Mouse (Mus musculus): Measurements from ENCODE around the gene Tubb2b.

Tubb2b gene

DNA sequence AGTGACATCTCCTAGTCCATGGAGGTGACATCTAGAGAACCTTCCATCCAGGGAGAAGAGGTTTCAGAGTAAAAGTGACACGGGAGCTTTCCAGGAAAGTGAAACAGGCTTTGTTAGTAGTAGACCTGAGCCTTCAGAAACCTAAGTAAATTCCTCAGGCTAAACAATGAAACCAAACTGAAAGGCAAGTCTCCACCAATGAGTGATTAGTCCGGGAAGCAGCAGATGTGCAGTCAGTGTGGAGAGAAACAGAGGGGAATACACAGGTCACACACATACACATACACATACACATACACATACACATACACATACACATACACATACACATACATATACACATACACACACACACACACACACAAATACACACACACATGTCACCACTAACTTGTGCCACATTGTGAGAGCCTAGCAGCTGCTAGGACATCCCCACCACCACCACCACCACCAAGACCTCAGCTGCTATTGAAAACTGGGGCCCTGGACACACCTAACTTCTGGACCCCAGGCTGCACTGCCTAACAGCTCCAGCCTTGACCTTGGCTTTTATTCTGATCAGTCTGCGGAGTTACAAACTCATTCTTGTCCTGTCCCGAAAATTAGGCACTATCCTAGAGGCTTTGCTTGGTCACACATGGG lies 21.1 kb downstream of the Tubb2b start:
- ATAC-seq (ENCODE audit: low TSS enrichment), result no peak

DNA sequence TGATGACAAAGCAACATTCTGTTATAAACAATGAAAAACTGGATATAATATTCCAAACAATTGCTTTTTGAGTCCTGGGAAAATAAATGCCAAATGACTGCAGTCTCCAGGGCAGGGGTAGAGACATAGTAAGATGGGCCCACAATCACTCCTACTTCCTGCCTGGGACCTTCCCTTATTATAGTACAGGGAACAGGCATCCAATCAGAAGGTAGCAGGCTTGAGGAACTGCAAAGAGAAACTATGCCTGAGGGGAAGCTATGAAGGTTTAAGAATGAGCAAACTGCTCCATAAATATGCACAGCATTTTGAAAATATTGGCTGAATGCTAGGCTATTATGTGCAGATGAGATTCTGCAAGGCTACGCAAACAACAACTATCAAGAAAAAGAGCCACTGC lies 23.3 kb downstream of the Tubb2b start:
- no peak for ATAC-seq (ENCODE audit: low TSS enrichment)

DNA sequence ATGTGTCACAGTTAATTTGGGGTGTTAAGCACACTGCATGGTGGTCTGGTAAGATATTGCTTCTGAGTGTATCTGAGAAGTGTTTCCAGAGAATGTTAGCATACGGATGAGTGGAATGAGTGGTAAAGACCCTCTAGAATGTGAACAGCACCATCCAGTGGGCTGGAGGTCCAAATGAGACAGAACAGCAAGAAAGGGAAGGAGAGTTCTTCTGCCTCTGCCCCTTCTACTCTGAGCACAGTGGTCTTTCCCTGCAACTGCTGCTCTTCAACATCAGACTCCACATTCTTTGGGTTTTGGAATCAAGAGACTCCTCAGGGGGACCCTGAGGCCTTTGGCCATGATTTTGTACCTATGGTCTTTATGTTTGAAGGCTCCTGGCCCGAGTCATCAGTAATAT lies 24.0 kb downstream of the Tubb2b start:
- no peak for ATAC-seq (ENCODE audit: low TSS enrichment)

DNA sequence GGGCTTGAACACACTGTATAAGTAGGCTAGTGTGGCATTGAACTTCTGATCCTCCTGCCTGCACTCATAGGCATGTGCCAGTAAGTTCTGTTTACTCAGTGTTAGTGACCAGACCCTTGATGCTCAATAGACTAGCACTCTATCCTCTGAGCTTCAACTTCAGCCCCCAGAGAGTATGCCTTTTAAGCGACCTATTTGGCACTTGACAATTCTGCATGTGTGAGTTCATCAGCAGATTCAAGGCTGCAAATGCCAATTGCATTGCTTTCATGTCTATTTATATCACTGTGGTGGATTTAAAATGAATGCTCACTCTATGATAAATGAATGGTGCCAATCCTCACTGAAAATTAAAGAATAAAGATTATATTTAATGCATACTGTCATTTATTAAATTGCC lies 24.9 kb downstream of the Tubb2b start:
- ATAC-seq (ENCODE audit: low TSS enrichment), result no peak

DNA sequence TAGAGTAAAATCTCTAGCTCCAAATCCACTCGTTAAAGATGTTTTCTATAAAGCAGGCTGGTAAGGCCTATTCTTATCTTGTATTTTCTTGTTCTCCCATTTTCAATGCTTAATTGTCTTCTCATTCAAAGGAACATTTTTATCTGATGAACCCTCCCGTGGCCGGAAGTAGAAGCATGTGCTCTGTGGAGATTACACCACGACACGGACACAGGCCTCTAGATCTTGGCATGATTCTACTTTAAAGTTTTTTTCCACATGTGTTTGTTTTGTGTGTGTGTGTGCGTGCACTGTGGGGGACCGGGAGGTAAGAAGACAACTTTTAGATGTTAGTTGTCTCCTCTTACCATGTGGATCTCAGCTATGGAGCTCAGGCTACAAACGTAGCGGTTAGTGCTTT lies 28.4 kb downstream of the Tubb2b start:
- ATAC-seq (ENCODE audit: low TSS enrichment), result no peak

DNA sequence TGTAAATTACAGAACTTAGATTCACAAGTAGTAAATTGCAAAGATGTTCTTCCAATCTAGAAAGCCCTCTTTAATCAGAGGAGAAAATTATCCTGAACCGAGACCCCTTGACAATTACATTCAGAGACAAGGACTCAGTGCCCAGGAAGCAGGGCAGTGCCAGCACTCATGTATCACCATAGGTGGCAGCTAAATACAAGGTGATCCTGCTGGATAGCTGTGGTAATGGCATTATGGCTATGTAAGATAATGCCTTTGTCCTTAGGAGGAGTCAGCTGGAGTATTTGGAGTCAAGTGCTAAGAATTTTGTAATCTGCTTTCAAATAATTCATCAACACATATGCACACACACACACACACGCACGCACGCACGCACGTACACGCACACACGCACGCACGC lies 29.0 kb downstream of the Tubb2b start:
- ATAC-seq (ENCODE audit: low TSS enrichment), result no peak

DNA sequence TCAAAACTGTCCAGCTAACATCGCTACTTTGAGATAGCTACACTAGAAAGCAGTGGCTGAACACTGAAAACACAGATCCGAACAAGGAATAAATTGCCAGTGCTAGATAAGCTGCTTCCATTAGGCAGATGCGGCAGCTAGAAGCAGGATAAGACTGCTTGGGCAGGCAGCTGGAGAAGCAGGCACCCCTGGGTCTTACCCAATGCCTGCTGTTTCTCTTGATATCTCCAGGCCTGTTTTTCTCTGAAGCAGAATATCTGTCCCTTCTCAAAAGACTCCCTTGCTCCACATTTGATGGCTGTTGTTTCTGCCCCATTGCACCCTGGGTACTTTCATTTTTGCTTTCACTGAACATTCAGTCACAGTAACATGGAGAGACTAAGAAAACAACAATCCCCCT lies 29.5 kb downstream of the Tubb2b start:
- ATAC-seq (ENCODE audit: low TSS enrichment), result no peak

DNA sequence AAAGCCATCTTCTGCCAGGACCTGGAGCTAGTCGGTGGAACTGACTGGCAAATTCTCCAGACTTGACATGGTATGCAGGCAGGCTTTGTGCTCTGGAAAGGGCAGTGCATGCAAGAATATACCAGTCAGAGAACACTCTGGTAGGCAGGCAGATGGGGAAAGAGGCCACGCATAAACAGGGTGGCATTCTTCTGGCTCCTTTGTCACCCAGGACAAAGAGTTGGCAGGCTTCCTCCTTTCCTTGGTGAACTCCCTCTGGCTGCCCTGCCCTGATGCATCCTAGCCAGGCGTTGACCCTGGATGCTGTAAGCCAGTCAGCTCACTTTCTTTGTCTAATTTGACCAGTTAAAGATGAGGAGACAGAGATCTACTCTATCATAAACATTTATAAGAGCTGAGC lies 33.2 kb downstream of the Tubb2b start:
- ATAC-seq (ENCODE audit: low TSS enrichment), result no peak

DNA sequence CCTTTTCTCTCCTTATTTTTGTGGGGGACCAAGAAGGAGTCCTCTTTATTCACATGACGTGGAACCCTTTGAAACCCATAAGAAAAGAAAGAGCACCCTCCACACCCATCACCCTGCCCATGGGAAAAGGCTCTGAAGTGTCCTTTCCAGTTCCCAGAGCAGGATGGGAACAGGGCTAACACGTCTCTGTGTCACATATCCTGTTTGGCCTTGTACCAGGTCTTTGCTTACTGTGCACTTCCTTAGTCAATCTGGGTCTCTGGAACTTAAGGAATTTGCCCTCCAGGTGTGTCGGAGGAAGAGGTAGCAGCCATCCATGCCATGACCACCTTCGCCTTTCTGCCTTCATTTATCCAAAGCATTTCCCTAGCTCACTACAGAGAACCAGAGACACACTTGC lies 33.8 kb downstream of the Tubb2b start:
- ATAC-seq (ENCODE audit: low TSS enrichment), result peak; percentile 36

DNA sequence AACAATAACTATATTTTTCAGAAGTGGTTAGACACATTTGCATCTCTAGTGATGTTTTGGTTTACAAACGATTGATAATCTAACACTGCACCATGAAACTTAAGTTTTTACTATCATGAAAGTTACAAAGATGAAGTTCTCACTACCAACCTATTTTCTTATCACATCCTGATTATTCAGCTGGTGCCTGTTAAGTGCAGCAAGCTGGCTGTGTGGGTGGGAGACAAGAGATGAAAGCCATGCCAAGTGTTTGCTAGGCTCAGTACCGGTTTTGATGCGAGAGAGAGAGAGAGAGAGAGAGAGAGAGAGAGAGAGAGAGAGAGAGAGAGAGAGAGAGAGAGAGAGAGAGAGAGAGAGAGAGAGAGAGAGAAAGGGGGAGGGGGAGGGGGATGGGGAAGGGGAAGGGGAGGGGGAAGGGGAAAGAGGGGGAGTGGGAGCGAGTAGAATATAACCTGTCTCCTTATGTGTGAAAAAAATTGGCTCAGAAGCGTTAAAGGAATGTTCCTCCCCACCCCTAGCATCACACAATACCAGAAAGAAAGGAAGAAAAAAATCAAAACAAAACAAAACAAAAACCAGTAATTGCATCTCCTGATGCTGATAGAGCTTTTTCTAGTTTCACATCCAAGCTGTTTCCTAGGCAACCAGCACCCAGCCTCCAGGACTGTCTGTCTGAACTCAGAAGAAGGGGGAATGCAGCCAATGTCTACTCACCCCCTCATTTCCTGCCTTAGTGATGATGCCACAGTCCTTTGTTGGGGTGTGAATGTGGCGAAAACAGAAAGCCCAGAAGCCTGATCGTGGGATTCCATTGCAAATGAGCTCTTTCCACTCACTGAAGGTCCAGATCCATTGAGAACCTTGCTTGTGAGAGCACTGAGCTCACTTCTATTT lies 34.5 kb downstream of the Tubb2b start:
- peak; percentile 99 for ATAC-seq (ENCODE audit: low TSS enrichment)

DNA sequence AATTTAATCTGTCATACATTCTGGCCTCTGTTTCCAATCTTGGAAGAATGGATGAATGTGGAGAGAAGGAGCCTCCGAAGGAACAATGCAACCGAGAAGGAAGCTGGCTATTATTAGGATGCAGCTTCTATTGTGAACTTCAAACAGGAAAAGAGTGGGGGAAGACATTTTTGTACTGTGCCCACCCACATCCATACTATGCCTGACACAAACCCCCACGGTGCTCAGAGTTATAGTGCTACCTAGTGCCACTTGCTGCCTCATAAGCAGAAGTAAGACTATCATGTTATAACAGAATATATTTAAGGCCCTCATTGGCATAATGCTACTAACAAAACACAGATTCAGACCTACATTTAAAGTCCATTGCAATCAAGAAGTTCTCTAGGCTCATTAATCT lies 40.9 kb downstream of the Tubb2b start:
- ATAC-seq (ENCODE audit: low TSS enrichment), result peak; percentile 28; the same call in 1 of the 2 replicates

DNA sequence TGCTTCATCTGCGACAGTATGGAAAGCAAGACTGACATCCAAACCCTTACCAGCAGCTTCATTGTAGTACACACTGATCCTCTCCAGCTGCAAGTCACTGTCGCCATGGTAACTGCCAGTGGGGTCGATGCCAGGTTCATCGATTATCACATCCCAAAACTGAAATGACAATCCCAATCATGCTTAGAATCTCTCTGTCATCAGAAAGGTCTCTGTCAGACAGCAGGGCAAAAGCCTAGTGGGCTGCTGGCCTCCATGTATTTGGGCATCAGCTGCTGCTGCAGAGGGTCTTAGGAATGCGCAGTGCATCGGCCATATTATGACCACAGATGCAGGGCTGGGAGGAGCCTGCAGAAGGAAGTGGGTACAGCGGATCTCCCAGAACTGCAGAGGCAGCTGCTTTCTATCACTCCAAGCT lies 41.4 kb downstream of the Tubb2b start:
- peak; percentile 36; the same call in 1 of the 2 replicates for ATAC-seq (ENCODE audit: low TSS enrichment)

DNA sequence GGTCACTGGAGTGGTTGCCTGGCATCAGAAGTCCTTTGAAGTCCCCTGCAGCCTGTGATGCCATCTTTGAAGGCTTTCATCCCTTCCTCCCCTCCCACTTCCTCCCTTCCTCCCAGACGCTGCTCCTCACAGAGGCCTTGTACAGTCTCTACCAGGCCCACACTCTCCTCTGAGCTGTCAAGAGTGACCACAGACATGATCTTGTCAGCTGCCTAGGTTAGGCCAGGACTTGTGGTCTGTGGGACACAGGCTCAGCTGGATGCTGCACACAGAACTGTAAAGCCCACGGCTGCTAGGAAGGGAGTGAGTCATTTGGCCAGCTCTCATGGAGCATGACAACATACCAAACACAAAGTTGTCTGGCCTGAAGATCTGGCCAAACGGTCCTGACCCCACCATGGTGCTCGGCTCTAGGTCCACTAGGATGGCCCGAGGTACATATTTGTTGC lies 42.0 kb downstream of the Tubb2b start:
- peak; percentile 48; the same call in 1 of the 2 replicates for ATAC-seq (ENCODE audit: low TSS enrichment)

DNA sequence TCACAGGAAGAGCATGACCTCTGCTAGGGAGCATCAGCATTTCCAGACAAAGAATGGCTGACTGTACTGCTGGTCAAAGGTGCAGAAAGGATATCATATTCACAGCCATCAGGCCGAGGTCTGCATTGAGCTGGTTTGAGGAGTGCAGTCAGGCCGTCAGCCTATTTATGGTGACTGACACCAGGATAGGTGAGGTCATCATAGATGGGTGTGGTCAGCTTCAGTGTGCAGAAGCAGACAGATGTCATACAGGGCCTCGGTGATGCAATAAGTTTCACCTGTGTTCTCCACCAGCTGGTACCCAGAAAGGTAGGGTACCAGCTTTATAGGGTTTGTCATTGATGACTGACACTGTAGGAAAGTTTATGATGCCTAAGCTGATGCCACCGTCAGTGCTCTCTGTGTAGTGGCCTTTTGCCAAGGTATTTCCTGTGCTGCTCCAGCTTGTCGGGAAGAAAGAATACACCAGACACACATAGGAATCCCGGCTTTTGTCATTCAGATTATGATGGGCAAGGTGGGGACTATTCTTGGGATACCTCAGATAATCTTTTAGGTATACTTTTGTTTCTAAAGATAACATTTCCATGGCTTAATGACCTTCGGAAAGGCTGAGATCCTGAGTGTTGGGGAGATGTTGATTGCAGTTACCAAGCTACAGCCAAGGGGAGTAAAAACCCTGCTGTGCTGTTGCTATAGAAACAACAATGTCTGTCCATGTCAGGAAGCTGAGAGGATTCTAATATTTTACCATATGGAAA lies 43.0 kb downstream of the Tubb2b start:
- ATAC-seq (ENCODE audit: low TSS enrichment), result no peak

DNA sequence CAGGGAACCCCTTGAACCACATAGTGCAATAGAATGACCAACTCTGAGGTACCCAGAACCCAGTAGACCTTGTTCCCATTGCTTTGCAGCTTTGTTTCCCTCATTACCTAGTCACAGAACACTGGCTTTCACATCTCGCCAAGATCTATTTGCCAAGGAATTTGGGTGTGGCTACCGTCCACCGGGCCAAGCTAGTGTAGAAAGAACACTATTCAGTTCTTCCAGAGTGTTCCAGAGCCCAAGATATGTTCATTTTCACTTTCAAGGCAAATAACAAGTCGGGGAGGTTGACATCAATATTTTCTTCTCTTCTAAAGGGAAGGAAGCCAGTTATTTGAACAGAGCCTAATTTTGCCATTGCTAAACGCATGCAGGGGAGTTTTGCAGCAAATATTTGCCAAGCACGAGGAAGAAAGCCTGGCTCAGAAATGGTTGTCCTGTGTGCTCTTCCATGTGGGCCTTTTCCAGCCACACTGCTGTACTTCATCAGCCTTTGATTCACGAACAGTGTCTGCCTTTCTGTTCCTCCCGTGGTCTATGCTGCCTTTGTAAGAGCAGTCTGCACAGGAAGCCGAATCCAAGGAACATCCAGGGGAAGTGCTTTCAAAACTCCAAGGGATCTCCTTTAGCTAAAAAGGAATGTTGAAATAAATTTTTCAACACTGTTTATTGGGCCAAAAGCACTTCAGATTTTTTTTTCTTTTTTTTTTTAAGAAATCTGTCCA lies 46.1 kb downstream of the Tubb2b start:
- ATAC-seq (ENCODE audit: low TSS enrichment), result no peak

DNA sequence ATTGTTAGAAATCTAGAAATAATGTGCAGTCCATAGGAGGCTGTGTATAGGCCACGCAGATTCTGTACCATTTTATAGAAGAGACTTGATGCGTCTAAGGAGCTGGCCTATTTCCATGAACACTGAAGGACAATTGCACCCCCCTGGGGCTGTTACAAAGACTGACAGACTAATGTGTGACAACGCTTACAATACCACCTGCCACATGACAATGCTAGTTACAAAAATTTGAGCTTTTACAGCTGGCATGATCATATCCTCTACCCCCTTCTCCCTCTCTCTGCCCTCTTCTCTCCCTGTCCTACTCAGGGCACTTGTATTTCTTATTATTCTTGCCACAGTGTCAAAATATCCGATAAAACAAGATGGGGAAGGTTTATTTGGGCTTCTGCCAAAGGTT lies 48.3 kb downstream of the Tubb2b start:
- no peak for ATAC-seq (ENCODE audit: low TSS enrichment)

DNA sequence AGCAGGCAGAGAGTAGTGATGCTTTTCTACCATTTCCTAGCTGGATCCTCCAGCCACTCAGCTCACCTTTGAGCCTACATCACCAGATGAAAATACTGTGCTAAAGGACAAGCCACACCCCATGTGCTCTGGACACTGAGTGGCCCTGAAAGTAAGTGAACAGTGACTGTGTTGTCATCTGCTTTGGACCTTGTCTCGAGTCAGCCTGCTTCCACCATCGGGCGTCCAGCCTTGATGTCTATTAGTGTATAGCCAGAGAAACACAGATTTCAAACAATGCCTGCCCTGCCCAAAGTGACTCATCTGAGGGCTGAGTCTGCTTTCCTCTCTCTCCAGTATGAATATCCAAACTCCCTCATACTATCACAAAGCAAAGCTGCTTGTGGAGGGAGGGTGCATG lies 50.5 kb downstream of the Tubb2b start:
- no peak for ATAC-seq (ENCODE audit: low TSS enrichment)

DNA sequence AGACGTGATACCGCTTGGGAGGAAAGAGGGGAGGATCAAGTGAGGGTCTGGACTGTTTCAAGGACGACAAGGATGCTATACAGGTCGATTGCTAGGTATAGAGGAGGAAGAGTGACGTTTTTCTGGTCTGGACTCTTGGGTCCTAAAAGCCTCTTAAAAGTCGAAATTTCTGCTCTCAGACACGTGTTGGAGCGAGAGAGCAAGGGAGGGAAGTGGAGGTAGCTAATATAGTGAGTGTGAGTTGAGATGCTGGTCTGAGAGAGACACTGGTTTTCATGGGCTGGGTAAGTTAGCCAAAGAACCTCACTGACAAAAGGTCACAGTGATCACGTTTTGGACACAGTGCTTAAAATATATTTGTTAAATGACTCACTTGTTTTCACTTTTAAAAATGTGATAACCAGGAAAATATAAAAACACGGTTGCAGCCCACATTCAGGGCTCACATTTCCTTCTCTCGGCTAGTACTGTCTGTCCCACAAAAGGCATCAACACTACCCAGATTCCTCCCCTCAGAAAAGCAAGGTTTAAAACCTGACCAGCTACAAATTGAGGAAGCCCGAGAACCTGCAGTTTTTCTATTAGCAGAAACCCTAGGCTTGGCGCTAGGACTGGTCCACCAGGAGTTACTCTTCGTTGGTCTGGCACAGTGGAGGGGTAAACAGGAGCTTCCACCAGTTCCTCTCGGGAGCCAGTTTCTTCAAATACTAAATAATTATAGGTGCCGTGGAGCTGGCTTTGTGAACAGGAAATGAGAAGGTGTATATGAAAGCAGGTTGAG lies 51.6 kb downstream of the Tubb2b start:
- no peak for ATAC-seq (ENCODE audit: low TSS enrichment)

DNA sequence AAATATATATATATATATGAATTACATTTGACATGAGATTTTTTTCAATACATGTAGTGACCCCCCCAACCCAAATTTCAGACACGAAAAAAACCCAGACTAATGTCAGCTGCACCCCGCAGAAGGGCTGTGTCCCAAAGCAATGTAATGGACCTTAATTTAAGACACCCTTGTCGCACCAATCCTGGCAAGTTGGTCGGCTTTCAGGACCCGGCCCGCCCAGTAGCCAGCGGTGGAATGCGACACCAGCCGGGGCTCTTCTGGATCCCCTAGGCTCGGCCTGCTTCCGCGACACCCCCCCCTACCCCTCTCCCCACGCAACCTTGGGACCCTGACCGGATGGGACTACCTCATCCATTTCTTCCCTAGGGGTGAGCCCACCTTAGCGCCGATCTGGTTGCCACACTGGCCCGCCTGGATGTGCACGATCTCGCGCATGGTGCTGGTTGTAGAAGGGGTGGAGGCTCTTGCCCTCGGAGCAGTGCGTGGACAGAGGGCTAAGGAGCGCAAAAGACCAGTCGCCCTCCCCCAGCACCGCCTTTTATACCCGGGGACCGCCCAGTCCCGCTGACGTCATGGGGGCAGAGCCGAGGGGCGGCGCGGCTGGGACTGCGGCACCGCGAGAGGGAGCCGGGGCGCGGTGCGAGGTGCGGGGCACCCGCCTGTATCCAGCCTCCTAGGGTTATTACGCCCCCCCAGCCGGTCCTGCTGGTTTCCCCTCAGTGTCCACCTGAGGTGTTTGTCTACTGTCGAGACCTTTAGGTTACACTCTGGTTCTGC lies 52.6 kb downstream of the Tubb2b start, which contains the start of gene Tubb2a:
Tubb2a (minus strand) TSS at position 516 of the 780 bp plus-strand sequence.
- ATAC-seq (ENCODE audit: low TSS enrichment), result peak; percentile 80
